In genomic region chr11:33199117-33199514, GRCm38 (mm10) we compare ENCODE assay signal across 16 mouse cellular contexts. TPM values are rescaled to one million over a fixed set of nuclear protein-coding genes. Genes with fewer than 3 reads are reported as not detected.
A peak's percentile ranks its signal among the peaks of the same experiment; 100 is the strongest.
DNase-seq lines count a peak whose midpoint lies in the region; ATAC-seq and TF ChIP-seq lines count a peak whose summit lies in the region.
"Had no signal": no experiment of that assay in that cellular context is flagged by ENCODE, and none has a peak within 500 bp of the region (broad histone marks: within the 10 kb centered on the region; RNA-seq: fewer than 3 reads in every experiment).

No protein-coding gene starts in this region.

- no peaks in the 10 kb centered on the region; the same call in 1 of the 2 replicates for H3K9me3 ChIP-seq in limb, embryonic 11.5 days (ENCODE audit: control insufficient read depth, low read length)
- H3K9me3 ChIP-seq in limb, embryonic 10.5 days (replicated peaks), result no peaks in the 10 kb centered on the region
- H3K9me3 ChIP-seq in hindbrain, embryonic 11.5 days (ENCODE audit: control insufficient read depth, low read length), result no peaks in the 10 kb centered on the region
- H3K9me3 ChIP-seq in neural tube, embryonic 12.5 days, result no peaks in the 10 kb centered on the region
- H3K9me3 ChIP-seq: forebrain, embryonic 13.5 days had no signal

- H3K4me1 ChIP-seq in cerebellum, adult 2 months (ENCODE audit: control insufficient read depth, insufficient read depth, low read length), result no peaks in the 10 kb centered on the region
- H3K4me1 ChIP-seq in limb, embryonic 11.5 days (ENCODE audit: control insufficient read depth, insufficient read depth, low read length), result peaks cover 19% of the 10 kb centered on the region
- H3K4me1 ChIP-seq in limb, embryonic 10.5 days, result peaks cover 51% of the 10 kb centered on the region
- H3K4me1 ChIP-seq in hindbrain, embryonic 11.5 days (replicated peaks; ENCODE audit: control insufficient read depth, insufficient read depth, low read length), result peaks cover 23% of the 10 kb centered on the region
- H3K4me1 ChIP-seq in neural tube, embryonic 12.5 days, result peaks cover 33% of the 10 kb centered on the region

- no peak for ATAC-seq in limb, embryonic 11.5 days (ENCODE audit: insufficient number of reproducible peaks, low FRiP score, low TSS enrichment, low read depth)
- no peak for ATAC-seq in hindbrain, embryonic 11.5 days (ENCODE audit: low FRiP score)
- no peak for ATAC-seq in neural tube, embryonic 12.5 days (ENCODE audit: low FRiP score, low read depth)
- ATAC-seq: forebrain, embryonic 13.5 days; inflammation-experienced regulatory T-cells, adult 6 months had no signal

- TF ChIP-seq POLR2A in cerebellum, adult 2 months (IDR thresholded peaks at IDR 0.05; ENCODE audit: borderline replicate concordance, insufficient read depth, low read length), result no peak

- peak overlapping the region; percentile 26 for H3K4me3 ChIP-seq in cerebellum, adult 2 months (replicated peaks; ENCODE audit: insufficient read depth, low read depth, low read length)
- no peak overlapping the region for H3K4me3 ChIP-seq in limb, embryonic 11.5 days (ENCODE audit: low read depth, low read length)
- H3K4me3 ChIP-seq in limb, embryonic 10.5 days, result no peak overlapping the region
- H3K4me3 ChIP-seq in hindbrain, embryonic 11.5 days (ENCODE audit: low read depth, low read length), result peak overlapping the region; percentile 38
- H3K4me3 ChIP-seq in neural tube, embryonic 12.5 days, result peak overlapping the region; percentile 47
- H3K4me3 ChIP-seq: heart, embryonic 12.5 days had no signal

- H3K27ac ChIP-seq in cerebellum, adult 2 months (ENCODE audit: insufficient read depth, low read length), result peak overlapping the region; percentile 53
- H3K27ac ChIP-seq in limb, embryonic 11.5 days (replicated peaks; ENCODE audit: low read depth, low read length), result no peak overlapping the region
- no peak overlapping the region for H3K27ac ChIP-seq in limb, embryonic 10.5 days
- H3K27ac ChIP-seq in hindbrain, embryonic 11.5 days (ENCODE audit: low read depth, low read length), result no peak overlapping the region
- H3K27ac ChIP-seq in neural tube, embryonic 12.5 days, result no peak overlapping the region
- H3K27ac ChIP-seq: forebrain, embryonic 13.5 days had no signal

- no peak for TF ChIP-seq CTCF in cerebellum, adult 2 months (IDR thresholded peaks at IDR 0.05; ENCODE audit: borderline replicate concordance, insufficient read depth, low read depth, low read length)

- H3K36me3 ChIP-seq in limb, embryonic 11.5 days (ENCODE audit: control insufficient read depth, insufficient read depth, low read length), result no peaks in the 10 kb centered on the region
- H3K36me3 ChIP-seq in limb, embryonic 10.5 days, result no peaks in the 10 kb centered on the region
- H3K36me3 ChIP-seq in hindbrain, embryonic 11.5 days (ENCODE audit: control insufficient read depth, insufficient read depth, low read length), result no peaks in the 10 kb centered on the region
- no peaks in the 10 kb centered on the region for H3K36me3 ChIP-seq in neural tube, embryonic 12.5 days
- H3K36me3 ChIP-seq: heart, embryonic 12.5 days had no signal

- peaks cover 11% of the 10 kb centered on the region; the same call in 1 of the 2 replicates for H3K27me3 ChIP-seq in cerebellum, adult 2 months (ENCODE audit: control insufficient read depth, insufficient read depth, low read length)
- peaks cover 90% of the 10 kb centered on the region for H3K27me3 ChIP-seq in limb, embryonic 11.5 days (ENCODE audit: control insufficient read depth, insufficient read depth, low read length)
- H3K27me3 ChIP-seq in limb, embryonic 10.5 days (ENCODE audit: low read depth, poor library complexity, severe bottlenecking), result peaks cover 99% of the 10 kb centered on the region
- peaks cover 93% of the 10 kb centered on the region for H3K27me3 ChIP-seq in hindbrain, embryonic 11.5 days (ENCODE audit: control insufficient read depth, insufficient read depth, low read length)
- peaks cover 95% of the 10 kb centered on the region for H3K27me3 ChIP-seq in neural tube, embryonic 12.5 days (replicated peaks)

- 16% methylated on average over 15 of the region's 15 CpGs for WGBS in cerebellum, adult 2 months
- WGBS in limb, embryonic 11.5 days, result 2% methylated on average over 15 of the region's 15 CpGs
- WGBS in limb, embryonic 10.5 days, result 2% methylated on average over 15 of the region's 15 CpGs
- WGBS in hindbrain, embryonic 11.5 days, result 2% methylated on average over 15 of the region's 15 CpGs
- 2% methylated on average over 15 of the region's 15 CpGs for WGBS in neural tube, embryonic 12.5 days

- peak; percentile 31 to 55 for DNase-seq in cerebellum, adult 2 months
- no peak for DNase-seq in cerebellum, adult 11-12 months
- DNase-seq in limb, embryonic 11.5 days (ENCODE audit: low spot score), result peak; percentile 69
- DNase-seq in limb, embryonic 10.5 days (ENCODE audit: low spot score), result no peak
- no peak for DNase-seq in hindbrain, embryonic 11.5 days (ENCODE audit: low spot score)
- no peak for DNase-seq in testis, postnatal 14 days (ENCODE audit: low spot score)
- no peak for DNase-seq in adrenal gland, postnatal 36 days
- DNase-seq: lung, embryonic 14.5 days had no signal

- H3K4me2 ChIP-seq in limb, embryonic 11.5 days (ENCODE audit: low read depth, severe bottlenecking), result no peak overlapping the region
- no peak overlapping the region; the same call in 1 of the 2 replicates for H3K4me2 ChIP-seq in hindbrain, embryonic 11.5 days (replicated peaks; ENCODE audit: low read depth, low read length)
- peak overlapping the region; percentile 66 for H3K4me2 ChIP-seq in neural tube, embryonic 12.5 days (replicated peaks)
- H3K4me2 ChIP-seq: forebrain, embryonic 13.5 days; heart, embryonic 12.5 days; lung, embryonic 14.5 days had no signal

- H3K9ac ChIP-seq in limb, embryonic 11.5 days (ENCODE audit: low read length), result no peak overlapping the region
- H3K9ac ChIP-seq in hindbrain, embryonic 11.5 days (ENCODE audit: low read depth, low read length), result peak overlapping the region; percentile 40; the same call in 1 of the 2 replicates
- peak overlapping the region; percentile 65; the same call in 1 of the 2 replicates for H3K9ac ChIP-seq in neural tube, embryonic 12.5 days
- H3K9ac ChIP-seq: forebrain, embryonic 13.5 days; heart, embryonic 12.5 days; lung, embryonic 14.5 days had no signal

RNA-seq across cellular contexts. Expression of gene Tlx3, which starts 4.3 kb away (rescaled TPM):
- polyA plus RNA-seq in cerebellum, adult 2 months (2012; rRNA removed), result 12.4 and 14.3 TPM in 2 replicates
- polyA plus RNA-seq in limb, embryonic 11.5 days (2014; fragmentation: Nextera tagmentation; extraction: Ambion mirVana), result not detected in 2 replicates
- not detected in 2 replicates for polyA plus RNA-seq in limb, embryonic 10.5 days (2016; fragmentation: Nextera tagmentation; extraction: Ambion mirVana)
- 12.9 and 19.0 TPM in 2 replicates for polyA plus RNA-seq in hindbrain, embryonic 11.5 days (2014; fragmentation: Nextera tagmentation; extraction: Ambion mirVana)
- 64.6 and 83.5 TPM in 2 replicates for polyA plus RNA-seq in neural tube, embryonic 12.5 days (2016; fragmentation: Nextera tagmentation; extraction: Ambion mirVana)
- under 1 TPM in 1 of 2 experiments, not detected in 1; 0.23 TPM for total RNA-seq in adrenal gland, postnatal 36 days (2021)
- total RNA-seq: gastrocnemius, adult 8-10 months; left cerebral cortex, postnatal 36 days; megakaryocyte, adult 5-6 weeks had no signal
- polyA plus RNA-seq: forebrain, embryonic 13.5 days; heart, embryonic 12.5 days; inflammation-experienced regulatory T-cells, adult 6 months; lung, embryonic 14.5 days; testis, adult 2 months had no signal

RNA-seq across cellular contexts. Expression of gene Npm1, which starts 36.1 kb away (rescaled TPM):
- polyA plus RNA-seq in cerebellum, adult 2 months (2012; rRNA removed), result 255 and 267 TPM in 2 replicates
- 1,519 and 1,530 TPM in 2 replicates for polyA plus RNA-seq in limb, embryonic 11.5 days (2014; fragmentation: Nextera tagmentation; extraction: Ambion mirVana)
- 1,479 and 1,796 TPM in 2 replicates for polyA plus RNA-seq in limb, embryonic 10.5 days (2016; fragmentation: Nextera tagmentation; extraction: Ambion mirVana)
- 962 and 974 TPM in 2 replicates for polyA plus RNA-seq in hindbrain, embryonic 11.5 days (2014; fragmentation: Nextera tagmentation; extraction: Ambion mirVana)
- 614 and 622 TPM in 2 replicates for polyA plus RNA-seq in neural tube, embryonic 12.5 days (2016; fragmentation: Nextera tagmentation; extraction: Ambion mirVana)
- 100 to 1,000 TPM; 300 to 316 TPM for total RNA-seq in adrenal gland, postnatal 36 days (2021)

RNA-seq across cellular contexts. Expression of gene Fgf18, which starts 51.9 kb away (rescaled TPM):
- polyA plus RNA-seq in cerebellum, adult 2 months (2012; rRNA removed), result 5.4 and 7.2 TPM in 2 replicates
- polyA plus RNA-seq in limb, embryonic 11.5 days (2014; fragmentation: Nextera tagmentation; extraction: Ambion mirVana), result 12.7 and 16.8 TPM in 2 replicates
- 1.7 and 5.7 TPM in 2 replicates for polyA plus RNA-seq in limb, embryonic 10.5 days (2016; fragmentation: Nextera tagmentation; extraction: Ambion mirVana)
- 6.4 and 8.1 TPM in 2 replicates for polyA plus RNA-seq in hindbrain, embryonic 11.5 days (2014; fragmentation: Nextera tagmentation; extraction: Ambion mirVana)
- polyA plus RNA-seq in neural tube, embryonic 12.5 days (2016; fragmentation: Nextera tagmentation; extraction: Ambion mirVana), result 9.2 and 12.9 TPM in 2 replicates
- 1 to 10 TPM in 1 of 2 experiments, under 1 TPM in 1; 0.95 to 1.6 TPM for total RNA-seq in adrenal gland, postnatal 36 days (2021)
- total RNA-seq: megakaryocyte, adult 5-6 weeks had no signal
- polyA plus RNA-seq: inflammation-experienced regulatory T-cells, adult 6 months had no signal

Comparison
In these comparisons a context has a peak if more than half of its experiments do, and no peak if none do; other contexts are left out.
1. DNase-seq: peak in cerebellum, adult 2 months (2 of 2) and limb, embryonic 11.5 days (single experiment); none in cerebellum, adult 11-12 months (single experiment), limb, embryonic 10.5 days (single experiment), hindbrain, embryonic 11.5 days (single experiment), testis, postnatal 14 days (single experiment) and adrenal gland, postnatal 36 days (0 of 2).
2. H3K4me3 ChIP-seq: peak in cerebellum, adult 2 months (single experiment), hindbrain, embryonic 11.5 days (single experiment) and neural tube, embryonic 12.5 days (single experiment); none in limb, embryonic 11.5 days (single experiment) and limb, embryonic 10.5 days (single experiment).
3. RNA of gene Tlx3, which starts 4.3 kb away (polyA plus RNA-seq): 64.6 to 83.5 TPM in neural tube, embryonic 12.5 days, 12.9 to 19.0 TPM in hindbrain, embryonic 11.5 days and 12.4 to 14.3 TPM in cerebellum, adult 2 months; not detected in limb, embryonic 11.5 days and not detected in limb, embryonic 10.5 days; every median in the first group is over 10 times any median in the second.